21 mouse cellular contexts compared by ENCODE assay signal in the genomic region with DNA sequence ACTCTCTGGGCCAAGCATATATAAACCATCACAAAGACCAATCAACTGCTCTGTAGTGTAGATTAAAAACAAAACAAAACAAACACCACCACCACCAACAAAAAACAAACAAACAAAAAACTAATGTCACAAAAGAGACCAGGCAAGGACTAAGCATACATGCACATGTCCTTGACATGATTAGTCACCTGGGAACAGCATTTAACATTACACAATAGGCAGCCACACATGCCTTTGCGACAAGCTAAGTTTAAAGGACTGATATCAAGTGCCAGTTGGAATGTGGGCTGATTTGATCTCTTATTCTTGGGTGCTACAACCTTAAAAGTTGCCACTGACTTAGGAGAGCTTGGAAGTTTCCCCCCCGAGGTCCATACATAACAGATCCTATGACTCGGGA.
"Had no signal": no experiment of that assay in that cellular context is flagged by ENCODE, and none has a peak within 500 bp of the region (broad histone marks: within the 10 kb centered on the region; RNA-seq: fewer than 3 reads in every experiment).

No protein-coding gene starts in this region.

- H3K27me3 ChIP-seq: heart, embryonic 12.5 days; hindbrain, embryonic 13.5 days; hindbrain, embryonic 15.5 days; kidney, embryonic 15.5 days; limb, embryonic 13.5 days; limb, embryonic 15.5 days had no signal

- H3K9me3 ChIP-seq: heart, embryonic 12.5 days; hindbrain, embryonic 13.5 days; hindbrain, embryonic 15.5 days; kidney, embryonic 15.5 days; limb, embryonic 13.5 days; limb, embryonic 15.5 days had no signal

- H3K9ac ChIP-seq: heart, embryonic 12.5 days; hindbrain, embryonic 13.5 days; hindbrain, embryonic 15.5 days; kidney, embryonic 15.5 days; limb, embryonic 13.5 days; limb, embryonic 15.5 days had no signal

- H3K4me3 ChIP-seq: heart, adult 2 months; heart, embryonic 12.5 days; hindbrain, embryonic 13.5 days; hindbrain, embryonic 15.5 days; kidney, embryonic 15.5 days; limb, embryonic 13.5 days; limb, embryonic 15.5 days had no signal

- ATAC-seq: hindbrain, postnatal 0 days; intestine, embryonic 16.5 days had no signal

- H3K36me3 ChIP-seq: heart, embryonic 12.5 days; hindbrain, embryonic 13.5 days; hindbrain, embryonic 15.5 days; kidney, embryonic 15.5 days; limb, embryonic 13.5 days; limb, embryonic 15.5 days had no signal

- H3K4me1 ChIP-seq: heart, embryonic 12.5 days; hindbrain, embryonic 15.5 days; kidney, embryonic 15.5 days; limb, embryonic 13.5 days had no signal

- H3K27ac ChIP-seq: heart, adult 2 months; hindbrain, embryonic 13.5 days; hindbrain, embryonic 15.5 days; hindbrain, postnatal 0 days; kidney, embryonic 15.5 days; kidney, postnatal 0 days; limb, embryonic 13.5 days; limb, embryonic 15.5 days had no signal

- H3K4me2 ChIP-seq: heart, embryonic 12.5 days; hindbrain, embryonic 13.5 days; hindbrain, embryonic 15.5 days; kidney, embryonic 15.5 days; limb, embryonic 13.5 days; limb, embryonic 15.5 days had no signal

- DNase-seq: gastrocnemius, postnatal 14 days; gastrocnemius, postnatal 36 days; heart, adult 2 months; heart, postnatal 10 days; kidney, adult 11 months; kidney, adult 2 months; kidney, adult 9 months; kidney, postnatal 14 days; kidney, postnatal 36 days; layer of hippocampus, adult 9-11 months; layer of hippocampus, postnatal 36 days; left cerebral cortex, postnatal 4 days had no signal
